Mouse (Mus musculus) heart, embryonic 12.5 days (tissue): ENCODE results near the gene Lrmda. TPM values are rescaled to one million over a fixed set of nuclear protein-coding genes. Genes with fewer than 3 reads are reported as not detected.

Experiments used
- ATAC-seq: fragments of 200-750 bp; cut with Nextera tagmentation; 2 replicates; pipeline ENCODE4 v1.8.0; 2017; ENCODE audit warnings: moderate TSS enrichment, moderate library complexity; ENCODE audit not compliant: insufficient number of reproducible peaks, low FRiP score
- H3K27ac ChIP-seq: fragments of 300-500 bp; sonication (generic); 2 replicates; pipeline ENCODE4 v1.5.1; 2016; ENCODE audit warnings: mild to moderate bottlenecking, moderate library complexity; ENCODE audit not compliant: poor library complexity, severe bottlenecking
- H3K27me3 ChIP-seq: fragments of 300-500 bp; sonication (generic); replicated peaks from 2 replicates; pipeline ENCODE4 v1.6.1; 2016; ENCODE audit warnings: mild to moderate bottlenecking, moderate library complexity
- H3K36me3 ChIP-seq: fragments of 300-500 bp; sonication (generic); 2 replicates; pipeline ENCODE4 v1.6.1; 2016; ENCODE audit warnings: mild to moderate bottlenecking, moderate library complexity
- H3K4me1 ChIP-seq: fragments of 300-500 bp; sonication (generic); replicated peaks from 2 replicates; pipeline ENCODE4 v1.6.1; 2016; ENCODE audit warnings: mild to moderate bottlenecking
- H3K4me2 ChIP-seq: fragments of 300-500 bp; sonication (generic); 2 replicates; pipeline ENCODE4 v1.6.1; 2016; ENCODE audit warnings: mild to moderate bottlenecking, moderate library complexity
- H3K4me3 ChIP-seq: fragments of 300-500 bp; sonication (generic); 2 replicates; pipeline ENCODE4 v1.5.1; 2016; ENCODE audit warnings: mild to moderate bottlenecking
- H3K9ac ChIP-seq: fragments of 300-500 bp; sonication (generic); 2 replicates; pipeline ENCODE4 v1.6.1; 2016; ENCODE audit warnings: mild to moderate bottlenecking, moderate library complexity
- H3K9me3 ChIP-seq: fragments of 300-500 bp; sonication (generic); replicated peaks from 2 replicates; pipeline ENCODE4 v1.6.1; 2016; ENCODE audit warnings: mild to moderate bottlenecking, moderate library complexity
- WGBS: fragments of 180-500 bp; shearing (Covaris S2); methylation state at CpG from one replicate; pipeline ENCODE4 v1.1.7; 2016; 5-methylcytosine and 5-hydroxymethylcytosine counted together
- polyA plus RNA-seq: library from polyadenylated mRNA; unstranded; fragments of >200 nt; fragmentation: Nextera tagmentation; extraction: Ambion mirVana; gene quantifications from 2 replicates; pipeline ENCODE4 v1.2.1, GENCODE M21; 2016

Gene Lrmda
- polyA plus RNA-seq, 1 experiment from 2014 or later: 1.0 TPM

- Histone ChIP-seq H3K4me1 (peaks cover 6% of the 10 kb centered on the region), H3K9me3 (no peaks in the 10 kb centered on the region), H3K4me3 (no peak overlapping the region), H3K4me2 (no peak overlapping the region), H3K27me3 (peaks cover 23% of the 10 kb centered on the region), H3K9ac (no peak overlapping the region), H3K36me3 (no peaks in the 10 kb centered on the region), H3K27ac (no peak overlapping the region)
- 77% methylated on average over 14 of the region's 14 CpGs for WGBS
- ATAC-seq: no peak
Observed at GRCm38 (mm10) chr14:22101961-22102805, 82.7 kb downstream of the Lrmda start.

DNA sequence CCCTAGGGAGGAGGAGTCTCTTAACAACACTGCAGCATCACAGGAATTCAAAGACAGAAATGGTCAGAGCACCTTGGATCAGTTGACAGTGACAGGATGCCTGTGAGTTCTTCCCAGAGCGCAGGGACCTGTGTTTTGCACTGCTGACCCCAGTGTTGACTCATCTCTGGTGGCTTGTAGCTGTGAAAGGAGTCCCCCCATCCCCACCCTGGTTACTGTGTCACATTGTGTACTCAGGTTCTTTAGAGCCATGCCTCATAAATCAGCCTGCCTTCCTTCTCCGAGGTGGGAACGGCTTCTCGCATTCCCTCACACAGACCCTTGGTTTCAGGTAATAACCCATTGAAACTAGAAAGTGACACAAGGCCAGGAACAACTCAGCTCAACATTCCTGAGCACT lies 86.3 kb downstream of the Lrmda start:
- Histone ChIP-seq H3K9me3 (no peaks in the 10 kb centered on the region), H3K9ac (no peak overlapping the region), H3K36me3 (no peaks in the 10 kb centered on the region), H3K4me3 (no peak overlapping the region), H3K4me2 (no peak overlapping the region), H3K27ac (no peak overlapping the region), H3K27me3 (peaks cover 35% of the 10 kb centered on the region), H3K4me1 (peaks cover 26% of the 10 kb centered on the region)
- no peak for ATAC-seq
- 89% methylated on average over 4 of the region's 4 CpGs for WGBS

DNA sequence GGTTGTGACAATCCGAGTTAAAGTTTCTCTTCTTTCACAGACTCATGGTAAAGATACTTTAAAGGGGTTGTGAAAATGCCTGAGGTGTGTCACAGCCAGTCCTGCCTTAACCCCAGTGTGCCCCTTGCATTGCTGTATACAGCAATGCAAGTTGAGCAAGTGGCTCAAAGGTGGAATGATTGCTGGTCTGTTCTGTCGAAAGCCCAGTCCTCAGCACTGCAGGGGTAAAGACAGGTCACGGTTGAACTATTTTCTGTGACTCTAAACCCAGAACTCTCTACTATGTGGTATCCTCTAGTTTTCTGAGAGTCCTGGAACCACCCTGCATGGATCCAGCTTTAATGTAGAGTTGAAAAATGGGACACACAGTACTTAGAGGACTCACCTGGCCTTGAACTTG lies 87.3 kb downstream of the Lrmda start:
- Histone ChIP-seq H3K4me3 (no peak overlapping the region), H3K36me3 (no peaks in the 10 kb centered on the region), H3K4me2 (no peak overlapping the region), H3K9ac (no peak overlapping the region), H3K27ac (no peak overlapping the region), H3K27me3 (peaks cover 41% of the 10 kb centered on the region), H3K4me1 (peaks cover 26% of the 10 kb centered on the region), H3K9me3 (no peaks in the 10 kb centered on the region)
- no peak for ATAC-seq
- 80% methylated on average over 3 of the region's 3 CpGs for WGBS

DNA sequence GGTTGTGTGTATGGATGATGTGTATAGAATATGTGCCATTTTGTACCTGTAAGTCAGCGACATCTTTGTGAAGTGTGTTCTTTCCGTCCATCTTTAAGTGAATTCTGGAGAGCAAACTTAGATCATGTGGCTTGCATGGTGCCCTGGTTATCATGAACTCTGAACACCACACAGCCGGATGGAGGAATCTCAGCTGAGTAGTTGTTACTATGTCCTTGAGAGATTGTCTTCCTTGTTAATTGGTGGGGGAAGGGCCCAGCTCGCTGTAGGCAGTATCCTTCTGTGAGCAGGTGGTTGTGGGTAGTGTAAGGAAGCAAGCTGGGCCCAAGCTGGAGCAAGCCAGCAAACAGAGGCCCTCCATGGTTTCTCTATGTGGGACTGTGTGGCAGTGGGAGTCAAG lies 89.9 kb downstream of the Lrmda start:
- no peak for ATAC-seq
- no peak overlapping the region for H3K9ac ChIP-seq
- H3K36me3 ChIP-seq: no peaks in the 10 kb centered on the region
- 61% methylated on average over 4 of the region's 4 CpGs for WGBS
- H3K4me2 ChIP-seq: no peak overlapping the region
- H3K27me3 ChIP-seq: peaks cover 39% of the 10 kb centered on the region
- H3K9me3 ChIP-seq: no peaks in the 10 kb centered on the region
- H3K27ac ChIP-seq: no peak overlapping the region
- H3K4me3 ChIP-seq: no peak overlapping the region
- peaks cover 24% of the 10 kb centered on the region for H3K4me1 ChIP-seq

- peaks cover 25% of the 10 kb centered on the region for H3K27me3 ChIP-seq
- WGBS: 61% methylated on average over 8 of the region's 8 CpGs
- peaks cover 10% of the 10 kb centered on the region for H3K4me1 ChIP-seq
- no peak overlapping the region for H3K4me3 ChIP-seq
- no peak overlapping the region for H3K9ac ChIP-seq
- ATAC-seq: no peak
- no peak overlapping the region for H3K4me2 ChIP-seq
- H3K9me3 ChIP-seq: no peaks in the 10 kb centered on the region
- no peaks in the 10 kb centered on the region for H3K36me3 ChIP-seq
- H3K27ac ChIP-seq: no peak overlapping the region
Observed at GRCm38 (mm10) chr14:22113463-22114361, 94.2 kb downstream of the Lrmda start.

DNA sequence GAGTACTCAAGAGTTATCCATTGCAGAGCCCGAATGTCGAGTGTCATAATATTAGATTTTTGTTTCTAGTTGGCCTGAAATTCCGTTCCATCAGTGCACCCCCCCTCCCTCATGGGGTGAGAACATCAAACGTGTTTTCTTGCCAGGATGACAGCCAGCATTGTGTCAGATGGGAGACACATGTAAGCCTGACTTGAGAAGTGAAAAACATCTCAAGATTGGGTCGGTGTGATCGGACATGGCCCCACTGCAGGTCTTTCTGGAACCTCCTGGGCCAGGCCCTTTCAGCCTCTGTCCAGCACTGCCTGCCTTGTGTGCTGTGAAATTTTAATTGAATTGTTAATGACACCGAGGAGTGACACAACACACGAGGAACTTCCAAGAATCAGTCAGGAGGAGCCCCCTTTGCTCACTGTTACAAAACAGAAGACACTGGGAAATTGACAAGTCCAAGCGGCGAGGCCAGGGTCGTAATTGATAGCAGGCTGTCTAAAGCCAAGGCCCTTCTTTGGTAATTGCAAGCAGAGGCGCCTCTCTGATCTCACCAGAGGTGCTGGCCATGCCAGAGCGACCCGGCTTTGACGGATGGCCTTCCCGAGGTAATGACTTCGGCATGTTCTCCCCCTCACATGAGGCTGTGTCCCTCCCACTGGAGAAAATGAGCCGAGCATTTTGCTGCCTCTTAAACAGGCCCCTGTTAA lies 95.3 kb downstream of the Lrmda start:
- Histone ChIP-seq H3K27ac (no peak overlapping the region), H3K27me3 (peaks cover 24% of the 10 kb centered on the region), H3K4me2 (no peak overlapping the region), H3K9ac (no peak overlapping the region), H3K4me3 (no peak overlapping the region), H3K4me1 (peaks cover 4% of the 10 kb centered on the region; the same call in 1 of the 2 replicates), H3K9me3 (no peaks in the 10 kb centered on the region), H3K36me3 (no peaks in the 10 kb centered on the region)
- WGBS: 36% methylated on average over 18 of the region's 18 CpGs
- ATAC-seq: no peak

DNA sequence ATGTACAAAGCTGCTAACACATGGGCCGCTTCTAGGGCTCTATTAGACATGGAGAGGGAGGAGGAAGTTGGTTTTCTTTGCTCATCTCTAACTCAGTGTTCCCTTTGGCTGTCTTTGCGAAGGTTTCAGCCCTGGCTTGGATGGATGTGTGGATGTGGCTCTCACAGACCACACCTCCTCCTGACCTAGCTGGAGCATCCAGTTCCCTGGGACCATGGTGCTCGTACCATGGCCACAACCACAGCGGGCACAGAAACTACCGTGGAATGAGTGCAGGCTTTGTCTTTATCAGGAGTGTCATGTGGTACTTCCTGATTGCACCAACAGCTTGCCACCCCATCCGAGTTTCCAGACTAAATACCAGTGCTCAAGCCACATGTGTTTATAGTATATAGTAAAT lies 98.6 kb downstream of the Lrmda start:
- Histone ChIP-seq H3K9ac (no peak overlapping the region), H3K4me1 (peaks cover 4% of the 10 kb centered on the region; the same call in 1 of the 2 replicates), H3K4me3 (no peak overlapping the region), H3K4me2 (no peak overlapping the region), H3K9me3 (no peaks in the 10 kb centered on the region), H3K27me3 (no peaks in the 10 kb centered on the region), H3K27ac (no peak overlapping the region), H3K36me3 (no peaks in the 10 kb centered on the region)
- no peak for ATAC-seq
- WGBS: 51% methylated on average over 6 of the region's 6 CpGs

GRCm38 (mm10) chr14:22118512-22118911 lies 99.0 kb downstream of the Lrmda start:
- Histone ChIP-seq H3K4me3 (no peak overlapping the region), H3K27ac (no peak overlapping the region), H3K9me3 (no peaks in the 10 kb centered on the region), H3K4me1 (peaks cover 4% of the 10 kb centered on the region; the same call in 1 of the 2 replicates), H3K27me3 (no peaks in the 10 kb centered on the region), H3K4me2 (no peak overlapping the region), H3K9ac (no peak overlapping the region), H3K36me3 (no peaks in the 10 kb centered on the region)
- WGBS: 80% methylated on average over 4 of the region's 4 CpGs
- ATAC-seq: no peak

GRCm38 (mm10) chr14:22126276-22126675 lies 106.8 kb downstream of the Lrmda start:
- 62% methylated on average over 4 of the region's 4 CpGs for WGBS

DNA sequence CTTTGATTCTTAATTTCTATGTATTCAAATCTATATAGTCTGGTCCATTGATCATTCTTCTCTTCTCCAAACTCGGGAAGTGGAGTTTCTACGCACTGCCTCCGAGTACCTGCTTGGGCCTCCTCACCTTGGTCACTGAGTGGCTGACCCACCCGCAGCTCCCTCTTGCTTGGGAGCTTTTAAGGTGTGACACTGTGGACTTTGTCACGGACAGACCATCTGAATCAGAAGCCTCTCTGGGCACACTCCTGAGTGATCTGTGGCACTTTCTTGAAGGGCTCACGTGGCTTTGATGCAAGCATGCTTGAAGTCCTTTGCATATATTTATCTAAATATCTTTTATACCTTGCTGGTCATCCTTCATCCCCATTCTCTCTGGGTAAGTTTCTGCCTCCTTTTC lies 107.3 kb downstream of the Lrmda start:
- Histone ChIP-seq H3K4me1 (no peaks in the 10 kb centered on the region), H3K4me3 (no peak overlapping the region), H3K36me3 (no peaks in the 10 kb centered on the region), H3K4me2 (no peak overlapping the region), H3K9me3 (no peaks in the 10 kb centered on the region), H3K9ac (no peak overlapping the region), H3K27ac (no peak overlapping the region), H3K27me3 (0 out of 2 replicates have a peak, but pooled peaks cover 8% of the 10 kb centered on the region)
- no peak for ATAC-seq
- 85% methylated on average over 6 of the region's 6 CpGs for WGBS

More at GRCm38 (mm10) chr14:22126276-22126675, 106.8 kb downstream of the Lrmda start:
- ATAC-seq: no peak
- Histone ChIP-seq H3K36me3 (no peaks in the 10 kb centered on the region), H3K4me1 (no peaks in the 10 kb centered on the region), H3K27me3 (0 out of 2 replicates have a peak, but pooled peaks cover 8% of the 10 kb centered on the region), H3K27ac (no peak overlapping the region), H3K4me2 (no peak overlapping the region), H3K9me3 (no peaks in the 10 kb centered on the region), H3K9ac (no peak overlapping the region), H3K4me3 (no peak overlapping the region)
